Mouse (Mus musculus) bone marrow macrophage, adult 2 months (primary cell): ENCODE measurements at regions not wholly inside any gene's neighbourhood (a gene's known extent, or its start where the extent isn't known, plus 50 kb on each side); places are given as distances from the start of the nearest gene placed in this dataset.

Experiments used
- CTCF ChIP-seq: IDR thresholded peaks from 2 replicates; pipeline ENCODE4 v1.5.1; 2012; ENCODE audit warnings: low read depth, mild to moderate bottlenecking, low read length, moderate library complexity
- POLR2A ChIP-seq: IDR thresholded peaks from 2 replicates; pipeline ENCODE4 v1.6.1; 2012; ENCODE audit warnings: mild to moderate bottlenecking, low read depth, low read length, borderline replicate concordance

GRCm38 (mm10) chr17:79447170-79447569, 92.3 kb upstream of the Cdc42ep3 start:
- TF ChIP-seq POLR2A (no peak), CTCF (no peak)
